Mouse (Mus musculus) midbrain, embryonic 10.5 days (tissue): ENCODE results near the gene Tmprss6. TPM values are rescaled to one million over a fixed set of nuclear protein-coding genes. Genes with fewer than 3 reads are reported as not detected.

Source experiments
- DNase-seq: peaks from one replicate; pipeline ENCODE4 v3.0.0-alpha.2; 2017; ENCODE audit warnings: low spot score
- H3K27ac ChIP-seq: fragments of 300-500 bp; sonication (generic); replicated peaks from 2 replicates; pipeline ENCODE4 v1.5.1; 2016; ENCODE audit warnings: mild to moderate bottlenecking
- H3K27me3 ChIP-seq: fragments of 300-500 bp; sonication (generic); 2 replicates; pipeline ENCODE4 v1.6.1; 2016; ENCODE audit warnings: low read depth, mild to moderate bottlenecking; ENCODE audit not compliant: poor library complexity, severe bottlenecking
- H3K36me3 ChIP-seq: fragments of 300-500 bp; sonication (generic); 2 replicates; pipeline ENCODE4 v1.6.1; 2016; ENCODE audit warnings: mild to moderate bottlenecking, moderate library complexity
- H3K4me1 ChIP-seq: fragments of 300-500 bp; sonication (generic); 2 replicates; pipeline ENCODE4 v1.6.1; 2016
- H3K4me3 ChIP-seq: fragments of 300-500 bp; sonication (generic); 2 replicates; pipeline ENCODE4 v1.5.1; 2016; ENCODE audit warnings: mild to moderate bottlenecking, moderate library complexity
- H3K9me3 ChIP-seq: fragments of 300-500 bp; sonication (generic); replicated peaks from 2 replicates; pipeline ENCODE4 v1.6.1; 2016; ENCODE audit warnings: mild to moderate bottlenecking
- WGBS: fragments of 180-500 bp; shearing (Covaris S2); methylation state at CpG from one replicate; pipeline ENCODE4 v1.1.7; 2016; 5-methylcytosine and 5-hydroxymethylcytosine counted together
- polyA plus RNA-seq: library from polyadenylated mRNA; unstranded; fragments of >200 nt; fragmentation: Nextera tagmentation; extraction: Ambion mirVana; gene quantifications from 2 replicates; pipeline ENCODE4 v1.2.1, GENCODE M21; 2016

Tmprss6 gene
- polyA plus RNA-seq, 1 experiment from 2014 or later = 0.52 TPM

DNA sequence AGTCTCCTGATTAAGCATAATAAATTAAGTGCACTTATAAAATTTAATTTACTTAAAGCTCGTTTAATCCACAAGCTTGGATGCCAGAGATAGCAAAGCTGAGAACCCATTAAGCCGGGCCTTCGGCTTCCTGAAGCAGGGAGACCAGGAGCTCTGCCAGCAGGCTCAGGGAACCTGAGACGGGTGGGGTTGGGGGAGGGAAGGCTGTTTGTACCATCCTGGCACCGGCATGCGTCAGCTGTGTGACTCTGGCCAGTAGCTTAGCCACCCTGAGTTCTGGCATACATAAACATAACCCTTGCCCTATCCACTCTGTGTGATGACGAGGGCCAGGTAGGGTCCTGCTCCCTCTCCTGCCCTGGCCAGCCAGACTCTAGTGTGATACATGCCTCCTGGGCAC, 12.4 kb downstream of the Tmprss6 start:
- 0 out of 2 replicates have a peak, but pooled peaks cover 2% of the 10 kb centered on the region for H3K4me1 ChIP-seq
- H3K36me3 ChIP-seq = no peaks in the 10 kb centered on the region
- no peak for DNase-seq
- no peaks in the 10 kb centered on the region for H3K9me3 ChIP-seq
- no peak overlapping the region for H3K27ac ChIP-seq
- H3K27me3 ChIP-seq = no peaks in the 10 kb centered on the region
- WGBS = 59% methylated on average over 7 of the region's 7 CpGs
- H3K4me3 ChIP-seq = no peak overlapping the region

DNA sequence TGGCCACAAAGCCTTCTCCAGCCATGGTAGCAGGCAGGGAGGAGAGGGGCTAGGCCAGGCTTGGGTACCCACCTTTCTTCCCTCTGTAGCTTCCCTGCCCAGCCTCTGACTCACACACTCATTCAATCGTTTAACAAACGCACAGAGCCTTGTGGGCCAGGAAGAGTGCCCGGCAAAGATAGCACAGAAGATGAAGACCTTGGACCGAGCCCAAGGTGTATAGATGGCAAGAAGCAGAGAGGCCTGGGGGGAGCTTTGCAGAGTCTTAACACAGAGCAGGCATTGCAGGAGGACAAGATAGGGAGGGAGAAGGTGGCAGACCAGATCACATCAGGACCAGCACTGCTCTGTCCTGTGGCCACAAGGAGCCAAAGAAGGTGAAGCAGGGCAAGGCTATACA, 13.3 kb downstream of the Tmprss6 start:
- WGBS = 86% methylated on average over 4 of the region's 4 CpGs
- Histone ChIP-seq H3K36me3 (no peaks in the 10 kb centered on the region), H3K4me3 (no peak overlapping the region), H3K27ac (no peak overlapping the region), H3K27me3 (no peaks in the 10 kb centered on the region), H3K9me3 (no peaks in the 10 kb centered on the region), H3K4me1 (peaks cover 6% of the 10 kb centered on the region; the same call in 1 of the 2 replicates)
- DNase-seq = no peak

DNA sequence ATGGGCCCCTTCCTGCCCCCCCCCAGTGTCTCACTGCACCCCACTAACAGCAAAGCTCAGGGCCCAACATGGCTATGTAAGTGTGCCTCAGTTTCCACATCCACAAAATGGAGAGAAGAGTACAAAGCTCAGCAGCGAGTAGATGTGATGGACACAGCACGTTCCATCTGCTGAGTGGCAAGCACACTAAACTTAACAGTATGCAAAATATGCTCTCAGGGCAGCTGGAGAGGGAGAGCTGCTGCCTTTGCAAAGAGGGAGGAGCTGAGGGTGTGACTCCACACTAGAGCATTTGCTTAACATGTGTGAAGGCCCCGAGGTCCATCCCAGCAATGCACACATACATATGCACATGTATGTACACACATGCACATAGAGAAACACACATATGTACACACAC, 15.5 kb downstream of the Tmprss6 start:
- Histone ChIP-seq H3K27ac (no peak overlapping the region), H3K9me3 (no peaks in the 10 kb centered on the region), H3K36me3 (no peaks in the 10 kb centered on the region), H3K4me3 (no peak overlapping the region), H3K27me3 (no peaks in the 10 kb centered on the region), H3K4me1 (peaks cover 25% of the 10 kb centered on the region)
- 89% methylated on average over 3 of the region's 3 CpGs for WGBS
- DNase-seq = no peak

DNA sequence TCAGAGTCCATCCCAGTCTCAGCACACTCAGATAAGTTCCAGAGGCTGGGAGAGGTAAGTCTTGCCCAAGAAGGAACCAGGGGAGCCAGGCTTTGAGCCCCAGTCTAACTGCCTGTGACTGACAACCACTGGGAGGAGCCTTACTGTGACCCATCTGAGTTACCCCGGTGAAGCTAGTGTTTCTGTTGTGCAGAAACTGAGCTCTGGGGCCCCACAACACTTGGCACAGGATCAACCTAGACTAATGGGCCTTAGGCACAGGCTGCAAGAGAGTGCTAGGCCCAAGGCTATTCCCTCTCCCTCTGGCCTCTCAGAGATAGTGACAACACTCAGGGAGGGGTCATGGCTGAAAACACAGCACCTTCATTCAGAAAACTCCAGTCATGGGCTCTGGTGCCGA, 17.2 kb downstream of the Tmprss6 start:
- H3K4me1 ChIP-seq = peaks cover 39% of the 10 kb centered on the region
- peak overlapping the region; percentile 49; the same call in 1 of the 2 replicates for H3K27ac ChIP-seq
- 87% methylated on average over 2 of the region's 2 CpGs for WGBS
- no peak for DNase-seq
- H3K4me3 ChIP-seq = no peak overlapping the region
- H3K9me3 ChIP-seq = no peaks in the 10 kb centered on the region
- no peaks in the 10 kb centered on the region for H3K36me3 ChIP-seq
- H3K27me3 ChIP-seq = no peaks in the 10 kb centered on the region

DNA sequence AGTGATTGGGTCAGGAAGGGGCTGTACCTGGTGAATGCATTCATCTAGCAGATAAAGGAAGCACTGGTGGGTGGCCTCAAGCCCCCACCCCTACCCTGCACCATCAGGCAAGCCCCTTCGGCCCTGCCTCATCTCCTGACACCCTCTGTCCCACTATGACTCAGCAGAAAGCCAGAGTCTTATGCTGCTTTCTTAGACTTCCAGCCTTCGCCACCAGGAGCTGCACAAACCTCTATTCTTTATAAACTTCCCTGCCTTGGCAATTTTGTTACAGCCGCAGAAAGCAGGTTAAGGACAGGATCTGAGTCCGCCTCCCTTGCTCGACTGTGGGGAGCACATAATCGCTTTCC, 18.0 kb downstream of the Tmprss6 start:
- Histone ChIP-seq H3K27ac (peak overlapping the region; percentile 7), H3K9me3 (no peaks in the 10 kb centered on the region), H3K4me3 (no peak overlapping the region), H3K27me3 (no peaks in the 10 kb centered on the region), H3K4me1 (peaks cover 39% of the 10 kb centered on the region), H3K36me3 (no peaks in the 10 kb centered on the region)
- WGBS = 89% methylated on average over 6 of the region's 6 CpGs
- DNase-seq = no peak

DNA sequence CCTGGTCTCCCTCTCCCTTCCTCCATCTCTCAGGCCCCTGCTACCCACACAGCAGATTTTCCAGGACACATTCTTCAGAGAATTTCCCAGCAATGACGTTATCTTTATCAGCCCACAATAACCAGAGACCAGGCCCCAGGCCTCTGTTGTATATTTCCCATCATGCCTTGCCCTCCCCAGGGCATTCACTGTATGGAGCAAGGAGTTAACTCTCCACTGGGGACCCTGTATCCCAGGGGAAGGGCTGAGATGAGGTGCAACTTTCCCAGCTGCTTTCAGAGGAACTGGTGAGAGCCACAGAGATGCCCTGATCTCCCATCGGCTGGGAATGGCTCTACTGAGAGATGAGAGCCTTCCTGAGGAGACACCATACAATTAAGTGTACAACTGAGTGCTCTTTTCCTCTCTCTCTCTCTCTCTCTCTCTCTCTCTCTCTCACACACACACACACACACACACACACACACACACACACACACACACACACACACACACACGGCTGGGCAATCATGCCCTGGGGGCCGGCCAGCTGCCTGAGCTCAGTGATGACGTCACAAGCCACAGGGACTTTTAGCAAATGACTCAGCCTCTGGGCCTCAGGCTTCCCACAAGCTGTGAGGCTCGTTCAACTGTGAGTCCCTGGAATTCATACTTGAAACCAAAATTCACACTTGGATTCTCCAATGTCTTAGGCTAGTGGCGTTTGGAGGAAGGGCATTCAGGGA, 18.6 kb downstream of the Tmprss6 start:
- Histone ChIP-seq H3K9me3 (no peaks in the 10 kb centered on the region), H3K27me3 (no peaks in the 10 kb centered on the region), H3K4me3 (no peak overlapping the region), H3K4me1 (peaks cover 39% of the 10 kb centered on the region), H3K36me3 (no peaks in the 10 kb centered on the region), H3K27ac (peak overlapping the region; percentile 7)
- no peak for DNase-seq
- WGBS = 65% methylated on average over 7 of the region's 7 CpGs

DNA sequence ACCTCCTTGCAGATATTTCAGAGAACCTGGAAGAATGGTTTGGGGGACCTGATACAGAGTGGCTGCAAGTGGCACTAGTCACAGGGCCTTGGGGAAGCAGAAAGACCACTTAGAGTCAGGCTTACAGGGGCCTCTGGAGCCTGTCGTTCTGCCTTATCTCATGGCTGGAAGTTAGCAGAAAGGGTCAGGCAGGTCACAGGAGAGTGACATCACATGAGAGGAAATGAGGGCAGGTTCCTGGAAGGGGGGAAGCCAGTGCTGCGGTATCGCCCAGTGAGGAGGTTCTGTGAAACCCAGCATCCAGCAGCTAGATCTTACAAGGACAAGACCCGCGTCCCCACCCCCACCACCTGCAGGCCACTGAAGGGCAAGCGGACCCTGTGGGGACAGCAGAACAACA, 19.3 kb downstream of the Tmprss6 start:
- H3K4me3 ChIP-seq = no peak overlapping the region
- no peak for DNase-seq
- peaks cover 38% of the 10 kb centered on the region for H3K4me1 ChIP-seq
- 78% methylated on average over 6 of the region's 6 CpGs for WGBS
- H3K27me3 ChIP-seq = no peaks in the 10 kb centered on the region
- no peaks in the 10 kb centered on the region for H3K36me3 ChIP-seq
- H3K27ac ChIP-seq = peak overlapping the region; percentile 84; the same call in 1 of the 2 replicates
- H3K9me3 ChIP-seq = no peaks in the 10 kb centered on the region

DNA sequence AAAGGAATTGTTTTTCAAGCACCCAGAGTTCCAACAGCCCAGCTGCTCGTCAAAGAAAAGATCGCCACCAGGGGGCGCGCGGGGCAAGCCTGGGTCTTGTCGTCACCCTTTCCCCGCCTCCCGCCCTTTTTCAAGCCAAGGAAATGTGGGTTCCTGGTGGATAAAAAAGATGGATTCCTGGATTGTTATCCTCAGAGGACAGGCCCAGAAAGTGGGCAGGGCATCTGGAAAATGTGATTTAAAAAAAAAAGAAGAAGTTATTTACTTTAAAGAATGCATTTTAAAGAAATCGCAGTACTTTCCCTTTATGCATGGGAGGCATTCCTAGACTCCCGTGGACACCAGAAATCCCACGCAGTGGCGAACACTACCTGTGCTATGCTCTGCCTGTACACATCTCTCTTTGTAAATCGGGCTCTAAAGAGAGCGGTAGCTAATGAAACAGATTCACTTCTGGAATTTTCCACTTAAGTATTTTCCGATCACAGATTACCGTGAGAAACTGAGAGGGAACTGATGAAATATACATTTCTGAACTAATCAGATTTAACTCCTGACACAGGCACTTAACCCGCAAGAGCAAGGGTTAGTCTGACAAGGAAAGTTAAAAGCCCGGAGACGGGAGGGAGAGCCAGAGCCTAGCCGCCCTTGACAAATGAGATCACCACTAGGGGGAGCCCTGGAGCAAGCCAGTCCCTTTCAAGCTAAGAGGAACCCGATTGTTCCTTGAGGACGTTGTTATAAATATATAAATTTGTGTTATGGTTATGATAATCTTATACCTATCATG, 20.5 kb downstream of the Tmprss6 start:
- no peaks in the 10 kb centered on the region for H3K27me3 ChIP-seq
- peak; percentile 94 for DNase-seq
- peak overlapping the region; percentile 47 for H3K4me3 ChIP-seq
- peaks cover 49% of the 10 kb centered on the region for H3K4me1 ChIP-seq
- no peaks in the 10 kb centered on the region for H3K9me3 ChIP-seq
- WGBS = 2% methylated on average over 22 of the region's 22 CpGs
- H3K36me3 ChIP-seq = no peaks in the 10 kb centered on the region
- H3K27ac ChIP-seq = peak overlapping the region; percentile 84

DNA sequence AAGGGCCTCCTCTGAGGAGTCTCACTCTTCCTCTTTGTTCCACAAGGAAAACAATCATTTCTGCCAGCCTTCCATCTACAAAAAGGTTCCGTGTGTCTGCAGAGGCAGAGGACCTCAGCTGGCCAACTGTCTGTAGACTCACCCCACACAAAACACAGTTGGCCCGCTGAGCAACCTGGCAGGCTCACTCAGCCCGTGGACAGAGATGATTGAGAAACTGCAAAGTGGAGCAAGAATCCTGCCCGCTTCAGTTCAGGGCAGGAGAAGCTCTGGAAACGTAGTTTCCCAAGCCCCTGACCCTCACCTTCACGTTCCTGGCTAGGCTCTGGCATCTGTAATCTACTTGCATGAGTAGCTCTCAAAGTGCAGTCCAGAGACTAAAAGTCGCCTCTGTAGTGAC, 21.3 kb downstream of the Tmprss6 start:
- 31% methylated on average over 7 of the region's 7 CpGs for WGBS
- peaks cover 50% of the 10 kb centered on the region for H3K4me1 ChIP-seq
- no peaks in the 10 kb centered on the region for H3K27me3 ChIP-seq
- H3K9me3 ChIP-seq = no peaks in the 10 kb centered on the region
- H3K4me3 ChIP-seq = no peak overlapping the region
- peak overlapping the region; percentile 84 for H3K27ac ChIP-seq
- DNase-seq = no peak
- H3K36me3 ChIP-seq = no peaks in the 10 kb centered on the region

DNA sequence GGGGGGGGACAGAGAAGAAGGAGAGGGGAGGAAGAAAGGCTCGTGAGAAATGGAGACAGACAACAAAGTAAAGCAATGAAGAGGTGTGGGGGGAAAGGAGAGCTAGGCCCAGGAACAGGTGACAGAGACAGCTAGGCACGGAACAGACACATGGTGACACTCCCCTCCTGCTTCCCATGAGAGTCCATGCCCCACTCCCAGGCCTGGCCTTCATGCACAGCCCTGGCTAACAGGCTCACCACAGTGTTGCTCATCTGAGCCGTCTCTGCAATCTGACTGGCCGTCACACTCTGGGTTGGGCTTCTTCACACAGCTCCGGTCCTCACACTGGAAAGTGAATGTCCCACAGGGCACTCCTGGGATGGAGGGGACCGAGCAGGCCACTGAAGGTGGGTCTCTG, 24.6 kb downstream of the Tmprss6 start:
- Histone ChIP-seq H3K4me3 (no peak overlapping the region), H3K27me3 (no peaks in the 10 kb centered on the region), H3K9me3 (no peaks in the 10 kb centered on the region), H3K4me1 (peaks cover 57% of the 10 kb centered on the region), H3K27ac (peak overlapping the region; percentile 47), H3K36me3 (no peaks in the 10 kb centered on the region)
- WGBS = 56% methylated on average over 6 of the region's 6 CpGs
- no peak for DNase-seq

DNA sequence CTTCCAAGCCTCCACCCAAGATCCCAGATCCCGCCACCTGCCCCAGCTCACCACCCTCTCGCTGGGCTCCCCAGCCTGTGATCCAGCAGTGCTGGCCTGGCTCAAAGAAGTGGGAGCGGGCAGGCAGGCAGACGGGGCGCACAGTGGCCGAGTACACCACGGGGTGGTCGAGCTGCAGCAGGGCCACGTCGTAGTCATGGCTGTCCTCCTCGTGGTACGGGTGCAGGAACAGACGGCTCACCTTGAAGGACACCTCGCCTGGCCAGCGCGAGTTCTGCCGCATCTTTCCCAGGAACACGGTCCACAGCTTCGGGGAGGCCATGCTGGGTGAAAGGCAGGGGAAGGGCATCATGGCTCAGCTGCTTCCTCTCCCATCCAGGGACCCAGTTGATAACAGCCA, 26.2 kb downstream of the Tmprss6 start:
- WGBS = 91% methylated on average over 19 of the region's 19 CpGs
- Histone ChIP-seq H3K4me3 (no peak overlapping the region), H3K36me3 (0 out of 2 replicates have a peak, but pooled peaks cover 7% of the 10 kb centered on the region), H3K4me1 (peaks cover 60% of the 10 kb centered on the region), H3K27me3 (peaks cover 14% of the 10 kb centered on the region), H3K27ac (no peak overlapping the region), H3K9me3 (no peaks in the 10 kb centered on the region)
- DNase-seq = no peak

DNA sequence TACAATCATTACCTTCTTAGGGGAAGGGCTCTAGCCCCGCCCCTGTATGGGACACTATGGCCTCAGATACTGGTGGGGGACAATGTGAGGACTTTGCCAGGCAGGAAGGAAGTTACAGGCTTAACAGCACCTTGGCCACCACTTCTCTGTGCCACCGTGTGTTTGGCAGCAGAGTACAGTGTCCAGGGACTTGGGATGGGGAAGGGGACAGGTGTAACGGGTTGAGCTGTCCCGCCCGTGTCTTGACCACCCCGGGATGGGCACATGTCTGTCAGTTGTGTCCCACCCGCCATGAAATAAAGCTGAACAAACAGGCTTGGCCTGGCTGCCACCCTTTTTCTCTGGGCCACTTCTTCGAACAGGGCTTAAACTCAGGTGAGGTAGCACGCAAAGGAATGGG, 29.5 kb downstream of the Tmprss6 start:
- H3K4me1 ChIP-seq = peaks cover 81% of the 10 kb centered on the region
- no peak overlapping the region for H3K4me3 ChIP-seq
- H3K36me3 ChIP-seq = peaks cover 29% of the 10 kb centered on the region
- H3K27ac ChIP-seq = no peak overlapping the region
- no peak for DNase-seq
- WGBS = 69% methylated on average over 9 of the region's 9 CpGs
- peaks cover 36% of the 10 kb centered on the region for H3K27me3 ChIP-seq
- H3K9me3 ChIP-seq = no peaks in the 10 kb centered on the region

DNA sequence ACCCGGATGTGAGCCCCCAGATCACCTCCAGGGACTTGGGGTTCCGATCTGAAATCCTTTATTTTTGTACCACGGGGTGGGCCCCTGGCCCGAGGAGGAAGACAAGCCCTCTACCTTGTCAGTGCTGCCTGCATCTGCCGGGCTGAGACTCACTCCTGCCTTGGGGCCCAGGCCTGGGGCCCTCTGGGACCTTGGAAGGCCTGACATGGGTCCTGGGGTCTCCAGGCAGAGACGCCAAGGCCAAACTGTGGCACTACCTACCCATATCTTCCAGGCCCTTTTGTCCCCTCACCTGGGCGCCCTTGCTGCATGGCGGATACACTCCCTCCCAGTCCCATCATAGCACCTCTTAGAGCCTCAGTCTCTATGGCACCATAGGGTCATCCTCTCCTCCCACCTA, 29.9 kb downstream of the Tmprss6 start:
- Histone ChIP-seq H3K27me3 (peaks cover 36% of the 10 kb centered on the region), H3K4me3 (no peak overlapping the region), H3K9me3 (no peaks in the 10 kb centered on the region), H3K36me3 (peaks cover 34% of the 10 kb centered on the region), H3K27ac (no peak overlapping the region; the same call in 1 of the 2 replicates), H3K4me1 (peaks cover 80% of the 10 kb centered on the region)
- no peak for DNase-seq
- 55% methylated on average over 8 of the region's 8 CpGs for WGBS
